Mouse (Mus musculus) heart, postnatal 25 days (tissue): ENCODE data around the gene Lmod1. TPM values are rescaled to one million over a fixed set of nuclear protein-coding genes. Genes with fewer than 3 reads are reported as not detected.

ENCODE experiments used
- DNase-seq: peaks from one replicate; pipeline ENCODE4 v3.0.0; 2022; ENCODE audit warnings: low spot score
- intact Hi-C: fragments of 180-260 bp; cut with DNase I; formaldehyde crosslinking; loops from one replicate; pipeline ENCODE4 v1.15.1; 2025
- total RNA-seq, 2 experiments: library from RNA; stranded (reverse); gene quantifications; 2 replicates each; pipeline ENCODE4 v1.2.3; 2021

The Lmod1 gene
- total RNA-seq, 2 experiments from 2014 or later, result 2.7 to 3.8 TPM

- DNase-seq, result no peak
- intact Hi-C loops, result no loop called here
These were observed 60.6 kb downstream of the Lmod1 start for GRCm38 (mm10) chr1:135385161-135385560.

- intact Hi-C loops, result no loop called here
- DNase-seq, result no peak
These were observed 74.9 kb downstream of the Lmod1 start for GRCm38 (mm10) chr1:135399466-135399865.

- intact Hi-C loops, result no loop called here
- no peak for DNase-seq
These were observed 77.0 kb downstream of the Lmod1 start for GRCm38 (mm10) chr1:135401452-135402110.

- intact Hi-C loops, result no loop called here
- DNase-seq, result no peak
These were observed 80.7 kb downstream of the Lmod1 start for GRCm38 (mm10) chr1:135405356-135405755.

- intact Hi-C loops, result no loop called here
- no peak for DNase-seq
These were observed 84.4 kb downstream of the Lmod1 start for GRCm38 (mm10) chr1:135408973-135409372.

GRCm38 (mm10) chr1:135410967-135411366 lies 86.4 kb downstream of the Lmod1 start:
- peak; percentile 66 for DNase-seq
- intact Hi-C loops, result no loop called here

GRCm38 (mm10) chr1:135412130-135412529 lies 87.5 kb downstream of the Lmod1 start:
- DNase-seq, result no peak
- intact Hi-C loops, result loop anchor here (2.0 kb wide), 1 partner anchor 17 kb away; no protein-coding TSS in a partner anchor

GRCm38 (mm10) chr1:135413996-135414395 lies 89.4 kb downstream of the Lmod1 start:
- peak; percentile 21 for DNase-seq
- intact Hi-C loops, result loop anchor here (2.0 kb wide), 1 partner anchor 15 kb away; no protein-coding TSS in a partner anchor

Other genes starting within 250 kb of the Lmod1 start
- gene Lgr6, start 219.5 kb upstream of the Lmod1 start, total RNA-seq, result 10 to 100 TPM; 14.6 to 17.5 TPM
- under 1 TPM; 0.44 to 0.50 TPM for gene Ptpn7, start 192.1 kb upstream of the Lmod1 start, total RNA-seq
- 10 to 100 TPM; 17.9 to 20.3 TPM for gene Arl8a, start 178.0 kb upstream of the Lmod1 start, total RNA-seq
- 1 to 10 TPM in 1 of 2 experiments, under 1 TPM in 1; 0.81 to 1.1 TPM for gene Gpr37l1, start 157.1 kb upstream of the Lmod1 start, total RNA-seq
- not detected for gene Elf3, start 66.2 kb upstream of the Lmod1 start, total RNA-seq
- 10 to 100 TPM; 22.1 TPM for gene Rnpep, start 40.7 kb upstream of the Lmod1 start, total RNA-seq
- 100 to 1,000 TPM; 391 to 392 TPM for gene Timm17a, start 11.0 kb upstream of the Lmod1 start, total RNA-seq
- 1 to 10 TPM; 3.1 to 3.4 TPM for gene Shisa4, start 50.4 kb downstream of the Lmod1 start, total RNA-seq
- 10 to 100 TPM; 32.2 to 36.0 TPM for gene Ipo9, start 105.7 kb downstream of the Lmod1 start, total RNA-seq